Mouse (Mus musculus) cortical plate, adult 2 months (tissue): ENCODE data around the gene Zfp609.

Source experiments
- CTCF ChIP-seq: fragments of 200-500 bp; IDR thresholded peaks from 2 replicates; pipeline ENCODE4 v1.5.1; 2011; ENCODE audit warnings: mild to moderate bottlenecking, control low read depth, low read length; ENCODE audit not compliant: insufficient read depth; ENCODE audit errors: extremely low read depth
- POLR2A ChIP-seq: fragments of 200-500 bp; IDR thresholded peaks from 2 replicates; pipeline ENCODE4 v1.6.1; 2011; ENCODE audit warnings: mild to moderate bottlenecking, low read length, control low read depth; ENCODE audit not compliant: insufficient read depth; ENCODE audit errors: extremely low read depth

GRCm38 (mm10) chr9:65762728-65763127 is 64.6 kb downstream of the Zfp609 start:
- TF ChIP-seq CTCF = no peak
- TF ChIP-seq POLR2A = no peak
